Mouse (Mus musculus) liver, postnatal 0 days (tissue): ENCODE measurements at regions not wholly inside any gene's neighbourhood (a gene's known extent, or its start where the extent isn't known, plus 50 kb on each side); places are given as distances from the start of the nearest gene placed in this dataset.

Experiments used
- ATAC-seq: fragments of 200-750 bp; cut with Nextera tagmentation; 2 replicates; pipeline ENCODE4 v1.8.0; 2017; ENCODE audit warnings: mild to moderate bottlenecking, moderate library complexity
- DNase-seq: peaks from one replicate; pipeline ENCODE4 v3.0.0-alpha.2; 2016
- H3K27ac ChIP-seq: fragments of 300-500 bp; sonication (generic); 2 replicates; pipeline ENCODE4 v1.5.1; 2014; ENCODE audit warnings: antibody characterized with exemption, moderate library complexity, mild to moderate bottlenecking, low read depth
- H3K27me3 ChIP-seq: fragments of 300-500 bp; sonication (generic); 2 replicates; pipeline ENCODE4 v1.6.1; 2014; ENCODE audit warnings: low read length, control low read depth, mixed read lengths; ENCODE audit not compliant: insufficient read depth
- H3K36me3 ChIP-seq: fragments of 300-500 bp; sonication (generic); replicated peaks from 2 replicates; pipeline ENCODE4 v1.6.1; 2014; ENCODE audit warnings: mild to moderate bottlenecking, control low read depth, low read length, moderate library complexity, mixed read lengths; ENCODE audit not compliant: insufficient read depth
- H3K4me1 ChIP-seq: fragments of 300-500 bp; sonication (generic); 2 replicates; pipeline ENCODE4 v1.6.1; 2014; ENCODE audit warnings: antibody characterized with exemption, mild to moderate bottlenecking, control low read depth; ENCODE audit not compliant: insufficient read depth
- H3K4me2 ChIP-seq: fragments of 300-500 bp; sonication (generic); 2 replicates; pipeline ENCODE4 v1.6.1; 2014; ENCODE audit warnings: low read depth, mild to moderate bottlenecking, low read length, moderate library complexity, mixed read lengths
- H3K4me3 ChIP-seq: fragments of 300-500 bp; sonication (generic); 2 replicates; pipeline ENCODE4 v1.5.1; 2014; ENCODE audit warnings: low read depth, low read length
- H3K9ac ChIP-seq: fragments of 300-500 bp; sonication (generic); replicated peaks from 2 replicates; pipeline ENCODE4 v1.6.1; 2014; ENCODE audit warnings: mild to moderate bottlenecking, moderate library complexity
- H3K9me3 ChIP-seq: fragments of 300-500 bp; sonication (generic); 2 replicates; pipeline ENCODE4 v1.6.1; 2016; ENCODE audit warnings: mild to moderate bottlenecking, control low read depth, low read length, mixed read lengths
- CTCF ChIP-seq: sonication (generic); IDR thresholded peaks from 2 replicates; pipeline ENCODE4 v1.5.1; 2016; ENCODE audit warnings: antibody characterized with exemption, low read depth
- EP300 ChIP-seq: IDR thresholded peaks from 2 replicates; pipeline ENCODE4 v1.6.1; 2016; ENCODE audit warnings: antibody characterized with exemption, low read depth, mild to moderate bottlenecking
- WGBS: fragments of 180-500 bp; shearing (Covaris S2); extraction: QIAGEN DNeasy Blood & Tissue Kit; methylation state at CpG from one replicate; pipeline ENCODE4 v1.1.7; 2014; ENCODE audit not compliant: insufficient replicate concordance; 5-methylcytosine and 5-hydroxymethylcytosine counted together

DNA sequence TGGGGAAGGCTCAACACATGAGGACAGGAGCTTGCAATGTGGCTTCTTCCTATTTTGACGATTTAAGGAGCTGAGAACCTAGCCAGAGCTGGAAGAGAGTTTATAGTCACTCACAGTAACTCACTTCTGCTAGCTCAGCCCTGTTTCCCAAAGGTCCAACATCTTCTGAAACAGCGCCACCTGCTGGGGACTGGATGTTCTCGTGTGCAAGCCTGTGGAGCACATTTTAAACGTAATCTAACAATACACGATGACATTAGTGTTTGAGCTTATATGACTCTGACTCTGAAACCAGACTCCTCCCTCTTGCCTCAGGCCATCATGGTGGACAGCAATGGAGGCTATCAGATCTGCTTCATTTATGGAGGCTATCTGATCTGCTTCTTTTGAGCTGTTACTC lies 207.7 kb downstream of the Cxcl12 start:
- ATAC-seq (no peak), DNase-seq (no peak)
- Histone ChIP-seq H3K4me2 (no peak overlapping the region), H3K9me3 (0 out of 2 replicates have a peak, but pooled peaks cover 4% of the 10 kb centered on the region), H3K36me3 (no peaks in the 10 kb centered on the region), H3K27me3 (no peaks in the 10 kb centered on the region), H3K4me1 (no peaks in the 10 kb centered on the region), H3K27ac (no peak overlapping the region), H3K9ac (no peak overlapping the region), H3K4me3 (no peak overlapping the region)
- TF ChIP-seq EP300: no peak
- TF ChIP-seq CTCF: peak; percentile 48
- WGBS: 89% methylated on average over 5 of the region's 5 CpGs

GRCm38 (mm10) chr6:117379904-117380303 lies 211.6 kb downstream of the Cxcl12 start:
- no peaks in the 10 kb centered on the region for H3K4me1 ChIP-seq
- 0 out of 2 replicates have a peak, but pooled peaks cover 4% of the 10 kb centered on the region for H3K9me3 ChIP-seq
- H3K27ac ChIP-seq: no peak overlapping the region
- TF ChIP-seq EP300: no peak
- no peak for TF ChIP-seq CTCF
- H3K9ac ChIP-seq: no peak overlapping the region
- no peak for DNase-seq
- no peaks in the 10 kb centered on the region for H3K36me3 ChIP-seq
- no peaks in the 10 kb centered on the region for H3K27me3 ChIP-seq
- H3K4me3 ChIP-seq: no peak overlapping the region
- WGBS: 84% methylated on average over 4 of the region's 4 CpGs
- H3K4me2 ChIP-seq: no peak overlapping the region
- no peak for ATAC-seq

DNA sequence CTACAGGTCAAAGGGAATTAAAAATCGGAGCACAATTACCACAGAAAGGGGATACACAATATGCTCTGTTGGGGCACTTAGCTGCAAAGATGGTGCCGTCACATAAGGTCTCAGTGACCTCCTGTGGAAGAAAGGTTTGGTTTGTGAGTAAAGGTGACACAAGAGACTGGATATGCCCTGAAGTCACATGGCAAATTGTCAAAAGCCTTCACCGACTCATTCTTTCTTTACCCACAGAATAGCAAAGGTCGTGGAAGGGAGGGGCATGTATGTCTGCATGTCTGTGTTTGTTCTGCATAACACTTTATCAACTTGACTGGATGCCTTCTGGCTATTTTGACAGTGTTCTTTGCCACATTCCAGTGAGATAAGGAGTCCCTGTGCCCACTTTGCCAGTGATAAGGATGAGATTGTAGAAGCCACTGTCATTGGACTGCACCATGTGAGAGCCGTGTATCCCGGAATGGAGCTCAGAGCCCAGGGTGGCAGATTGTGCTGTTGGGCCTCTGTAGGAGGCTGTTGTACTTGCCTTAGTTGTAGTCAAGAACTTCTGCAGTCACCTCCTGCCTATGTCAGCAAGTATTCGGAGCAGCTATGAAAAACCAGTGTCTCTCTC lies 222.0 kb downstream of the Cxcl12 start:
- 0 out of 2 replicates have a peak, but pooled peaks have one; percentile 33 for ATAC-seq
- no peak overlapping the region for H3K4me3 ChIP-seq

DNA sequence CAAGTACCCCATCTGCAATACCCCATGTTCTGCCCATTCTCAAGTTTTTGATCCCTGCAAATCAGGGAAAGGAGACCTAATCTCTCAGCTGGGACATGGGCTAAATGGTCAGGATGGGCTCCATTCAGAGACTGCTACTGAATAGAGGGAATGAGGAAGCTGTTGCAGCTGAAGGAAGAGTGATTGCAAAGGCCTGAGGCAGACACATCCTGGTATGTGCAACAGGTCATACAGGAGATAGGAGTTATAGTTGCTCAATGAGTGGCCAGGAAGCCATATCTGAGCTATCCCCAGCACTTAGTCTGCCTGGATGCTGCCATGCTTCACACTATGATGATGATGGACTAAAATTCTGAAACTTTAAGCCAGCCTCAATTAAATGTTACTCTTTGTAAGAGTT lies 225.1 kb downstream of the Cxcl12 start:
- H3K27ac ChIP-seq: no peak overlapping the region
- no peak for ATAC-seq
- H3K4me3 ChIP-seq: no peak overlapping the region
- H3K4me1 ChIP-seq: no peaks in the 10 kb centered on the region
- no peak overlapping the region for H3K9ac ChIP-seq
- no peak overlapping the region for H3K4me2 ChIP-seq
- no peak for TF ChIP-seq CTCF
- TF ChIP-seq EP300: no peak
- no peaks in the 10 kb centered on the region for H3K27me3 ChIP-seq
- no peaks in the 10 kb centered on the region for H3K36me3 ChIP-seq
- H3K9me3 ChIP-seq: no peaks in the 10 kb centered on the region
- DNase-seq: no peak

More for the DNA sequence above, 222.0 kb downstream of the Cxcl12 start:
- no peak overlapping the region for H3K4me2 ChIP-seq
- DNase-seq: no peak
- no peaks in the 10 kb centered on the region for H3K9me3 ChIP-seq
- WGBS: 77% methylated on average over 7 of the region's 7 CpGs
- no peak overlapping the region for H3K27ac ChIP-seq
- no peak for TF ChIP-seq CTCF
- TF ChIP-seq EP300: no peak
- H3K36me3 ChIP-seq: no peaks in the 10 kb centered on the region
- H3K4me1 ChIP-seq: no peaks in the 10 kb centered on the region
- no peaks in the 10 kb centered on the region for H3K27me3 ChIP-seq
- H3K9ac ChIP-seq: no peak overlapping the region

GRCm38 (mm10) chr6:117405589-117406311 lies 237.4 kb downstream of the Cxcl12 start:
- H3K27ac ChIP-seq: no peak overlapping the region
- 78% methylated on average over 11 of the region's 11 CpGs for WGBS
- no peak overlapping the region for H3K4me3 ChIP-seq
- no peaks in the 10 kb centered on the region for H3K9me3 ChIP-seq
- H3K36me3 ChIP-seq: no peaks in the 10 kb centered on the region
- no peaks in the 10 kb centered on the region for H3K27me3 ChIP-seq
- no peak for TF ChIP-seq EP300
- no peak for TF ChIP-seq CTCF
- no peaks in the 10 kb centered on the region for H3K4me1 ChIP-seq
- H3K4me2 ChIP-seq: no peak overlapping the region
- ATAC-seq (no peak), DNase-seq (peak; percentile 5)
- no peak overlapping the region for H3K9ac ChIP-seq

DNA sequence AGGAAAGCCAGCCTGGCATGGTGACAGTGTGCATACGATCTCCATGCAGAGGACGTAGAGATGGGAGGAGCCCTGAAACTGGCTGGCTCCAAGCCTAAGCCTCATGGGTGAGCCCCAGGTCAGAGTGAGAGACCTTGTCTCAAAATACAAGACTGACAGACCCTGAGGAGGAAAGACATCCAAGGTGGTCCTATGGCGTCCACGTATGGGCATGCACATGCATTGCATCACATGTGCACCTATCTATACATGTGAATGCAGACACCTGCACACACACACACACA lies 237.9 kb downstream of the Cxcl12 start:
- TF ChIP-seq CTCF (no peak), EP300 (no peak)
- no peaks in the 10 kb centered on the region for H3K36me3 ChIP-seq
- DNase-seq (peak; percentile 9), ATAC-seq (no peak)
- H3K4me2 ChIP-seq: no peak overlapping the region
- no peak overlapping the region for H3K4me3 ChIP-seq
- H3K27ac ChIP-seq: no peak overlapping the region
- no peak overlapping the region for H3K9ac ChIP-seq
- no peaks in the 10 kb centered on the region for H3K4me1 ChIP-seq
- H3K9me3 ChIP-seq: no peaks in the 10 kb centered on the region
- 85% methylated on average over 4 of the region's 4 CpGs for WGBS
- no peaks in the 10 kb centered on the region for H3K27me3 ChIP-seq
